In the genomic region with DNA sequence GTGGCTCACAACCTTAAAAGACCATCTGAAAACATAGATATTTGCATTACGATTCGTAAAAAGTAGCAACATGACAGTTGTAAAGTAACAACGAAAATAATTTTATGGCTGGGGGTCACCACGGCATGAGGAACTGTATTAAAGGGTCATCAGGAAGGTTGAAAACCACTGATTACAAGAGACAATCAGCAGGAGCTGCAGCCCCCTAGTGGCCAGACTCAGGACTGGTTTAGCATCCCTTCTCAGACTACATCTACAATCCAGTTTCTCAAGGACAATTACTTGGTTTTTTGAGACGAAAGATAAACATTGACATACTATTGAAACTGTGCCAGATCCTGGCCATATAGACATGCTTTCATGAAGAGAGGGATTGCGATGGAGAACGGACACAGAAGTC, we compare ENCODE assay signal across 9 mouse cellular contexts. TPM values are rescaled to one million over a fixed set of nuclear protein-coding genes. Genes with fewer than 3 reads are reported as not detected.
DNase-seq lines count a peak whose midpoint lies in the region; ATAC-seq and TF ChIP-seq lines count a peak whose summit lies in the region.
"Had no signal": no experiment of that assay in that cellular context is flagged by ENCODE, and none has a peak within 500 bp of the region (broad histone marks: within the 10 kb centered on the region; RNA-seq: fewer than 3 reads in every experiment).

No protein-coding gene starts in this region.

- H3K27ac ChIP-seq in ES-E14 (ENCODE audit: insufficient read depth, low read depth, low read length, poor library complexity, severe bottlenecking), result no peak overlapping the region

- no peaks in the 10 kb centered on the region for H3K36me3 ChIP-seq in ES-E14 (ENCODE audit: control insufficient read depth, insufficient read depth, low read length, poor library complexity, severe bottlenecking)

- no peak overlapping the region for H3K9ac ChIP-seq in ES-E14 (ENCODE audit: insufficient read depth, low read depth, low read length, poor library complexity, severe bottlenecking)

- no peaks in the 10 kb centered on the region for H3K9me3 ChIP-seq in ES-E14 (ENCODE audit: control insufficient read depth, insufficient read depth, low read depth, low read length)
- H3K9me3 ChIP-seq: megakaryocyte, embryonic 14.5 days had no signal

- no peaks in the 10 kb centered on the region for H3K4me1 ChIP-seq in ES-E14 (ENCODE audit: control insufficient read depth in 2 of 2, insufficient read depth in 2 of 2, low read length in 2 of 2, poor library complexity in 1 of 2)

- peak; percentile 12 to 73 for DNase-seq in heart, adult 18-20 months
- DNase-seq in heart, postnatal 25 days (ENCODE audit: low spot score), result no peak
- peak; percentile 22 for DNase-seq in ES-E14 (ENCODE audit: low read depth, low spot score)
- peak; percentile 72 to 83 for DNase-seq in cerebellum, postnatal 14 days
- DNase-seq in gastrocnemius, postnatal 36 days, result peak; percentile 7 to 21
- peak; percentile 45 to 73 for DNase-seq in layer of hippocampus, postnatal 25 days (ENCODE audit: extremely low spot score in 1 of 2, low spot score in 1 of 2)
- DNase-seq in thymus, postnatal 14 days, result peak; percentile 28

- H3K4me3 ChIP-seq in ES-E14 (ENCODE audit: insufficient read depth in 1 of 2, low read depth in 1 of 2, low read length in 2 of 2, poor library complexity in 1 of 2, severe bottlenecking in 1 of 2), result no peak overlapping the region
- H3K4me3 ChIP-seq: megakaryocyte, embryonic 14.5 days had no signal

- intact Hi-C loops in heart, postnatal 25 days (cut with DNase I), result loop anchor here (5.0 kb wide), 2 partner anchors 45 to 825 kb away; no protein-coding TSS in a partner anchor
- intact Hi-C loops in gastrocnemius, postnatal 36 days (cut with DNase I), result no loop called here

- in situ Hi-C loops in ES-E14 (cut with MboI; ENCODE audit: low sequenced_read_pairs in 2 of 2, unreplicated experiment in 2 of 2), result no loop called here

- ATAC-seq in megakaryocyte-erythroid progenitor cell, adult 5-6 weeks (replicated peaks; ENCODE audit: low FRiP score, low TSS enrichment, poor library complexity, severe bottlenecking), result peak; percentile 85

TF ChIP-seq in ES-E14, 5 proteins besides CTCF, POLR2A, EP300 and RAD21:
- no peak for TF ChIP-seq MAFK (IDR thresholded peaks at IDR 0.05; ENCODE audit: insufficient read depth, low read depth, low read length)
- no peak for TF ChIP-seq HCFC1 (IDR thresholded peaks at IDR 0.05; ENCODE audit: borderline replicate concordance, insufficient read depth, low read length)
- TF ChIP-seq ZC3H11A (IDR thresholded peaks at IDR 0.05; ENCODE audit: borderline replicate concordance, low read depth, low read length), result no peak
- no peak for TF ChIP-seq CHD2 (IDR thresholded peaks at IDR 0.05; ENCODE audit: low read depth, low read length)
- TF ChIP-seq ZNF384 (IDR thresholded peaks at IDR 0.05; ENCODE audit: low read depth, low read length), result no peak

RNA-seq across cellular contexts. Expression of gene Htr2a, which starts 38.1 kb away (rescaled TPM):
- total RNA-seq in heart, adult 18-20 months (2021), result under 1 TPM; 0.47 to 0.82 TPM
- under 1 TPM; 0.75 to 0.78 TPM for total RNA-seq in heart, postnatal 25 days (2021)
- 0.18 TPM in 1 of 2 replicates, not detected in the other for total RNA-seq in ES-E14 (2012; rRNA removed)
- under 1 TPM; 0.15 to 0.31 TPM for total RNA-seq in gastrocnemius, postnatal 36 days (2021)
- total RNA-seq in layer of hippocampus, postnatal 25 days (2021), result 1 to 10 TPM; 6.8 to 8.2 TPM
- total RNA-seq in megakaryocyte-erythroid progenitor cell, adult 5-6 weeks (2014; fragmentation: Nextera tagmentation), result 5.1 and 7.5 TPM in 2 replicates
- total RNA-seq in megakaryocyte-erythroid progenitor cell, adult 5-6 weeks (2017), result 2.0 and 3.5 TPM in 2 replicates
